Mouse (Mus musculus): ENCODE results near the gene Gbp3.
"Not testable (repeated sequence)": the region's sequence is repeated elsewhere in the genome, so short reads cannot be mapped to it uniquely, and the experiment has no call there.

The Gbp3 gene

DNA sequence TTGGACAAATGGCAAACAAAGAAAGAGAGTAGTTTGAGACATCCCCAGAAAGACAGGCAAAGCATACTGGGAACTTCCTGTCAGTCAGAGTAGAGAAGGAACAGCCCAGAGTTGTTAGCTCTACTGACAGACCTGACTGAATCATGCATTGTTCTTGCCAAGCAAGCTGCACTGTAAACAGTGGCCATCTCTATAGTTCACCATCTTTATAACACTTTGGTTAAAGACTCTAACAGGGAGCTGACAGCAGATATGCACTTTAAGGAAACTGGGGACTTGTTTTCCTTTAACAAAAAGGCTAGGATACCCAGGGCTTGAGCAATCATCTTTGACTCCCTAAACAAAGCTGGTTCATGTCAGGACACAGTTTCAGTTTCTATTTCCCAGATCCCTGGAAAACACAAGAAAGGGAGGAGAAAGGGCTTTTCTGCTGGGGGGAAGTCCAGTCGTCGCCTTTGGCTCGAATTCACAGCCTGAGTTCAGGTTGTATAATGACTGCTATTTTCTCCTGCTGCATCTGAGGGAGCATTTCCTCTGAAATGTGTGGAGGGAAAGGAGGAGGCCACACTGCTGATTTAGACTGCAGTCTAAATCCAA is at the start of gene Gbp3:
Gene Gbp3 (plus strand): TSS at position 395 of the 597 bp plus-strand sequence.
- no peak for DNase-seq (ENCODE audit: low spot score in 2 of 2)

DNA sequence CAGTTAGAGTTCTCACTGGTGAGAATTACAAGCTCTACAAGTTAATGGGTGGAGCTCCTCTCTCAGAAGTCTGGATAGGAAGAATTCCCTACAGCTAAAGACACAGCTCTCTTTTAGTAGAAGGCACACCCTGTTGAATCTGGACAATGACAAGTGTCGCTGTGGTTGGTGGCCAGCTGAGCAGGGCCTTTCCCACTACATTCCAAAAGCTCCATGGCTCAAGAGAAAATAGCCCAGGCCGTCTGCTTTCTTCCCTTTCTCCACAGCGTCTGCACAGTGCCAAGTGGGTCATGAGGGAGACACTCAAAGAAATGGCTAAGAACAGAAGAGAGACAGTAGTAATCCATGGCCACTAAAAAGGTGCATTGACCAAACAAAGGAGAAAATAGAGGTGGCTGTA is 31.7 kb upstream of the Gbp3 start:
- no peak for DNase-seq (ENCODE audit: low spot score in 2 of 2)

DNA sequence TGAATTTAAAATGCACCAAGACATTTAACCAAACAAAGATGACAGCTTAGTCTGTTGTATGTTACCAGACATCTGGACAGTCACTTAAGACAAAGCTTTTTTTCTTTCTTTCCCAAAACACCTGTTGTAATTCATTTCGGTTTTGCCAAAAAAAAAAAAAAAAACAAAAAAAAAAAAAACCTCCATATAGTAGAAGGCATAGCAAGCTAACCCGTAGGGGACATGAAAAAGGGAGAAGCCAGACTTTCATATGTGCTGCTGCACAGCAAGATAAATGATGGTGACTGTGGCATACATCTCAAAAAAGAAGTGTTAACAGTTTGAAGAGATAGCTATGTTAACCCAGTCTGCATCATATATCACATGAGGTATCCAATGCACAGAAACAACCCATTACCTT is 30.2 kb upstream of the Gbp3 start:
- DNase-seq (ENCODE audit: low spot score in 2 of 2), result no peak

DNA sequence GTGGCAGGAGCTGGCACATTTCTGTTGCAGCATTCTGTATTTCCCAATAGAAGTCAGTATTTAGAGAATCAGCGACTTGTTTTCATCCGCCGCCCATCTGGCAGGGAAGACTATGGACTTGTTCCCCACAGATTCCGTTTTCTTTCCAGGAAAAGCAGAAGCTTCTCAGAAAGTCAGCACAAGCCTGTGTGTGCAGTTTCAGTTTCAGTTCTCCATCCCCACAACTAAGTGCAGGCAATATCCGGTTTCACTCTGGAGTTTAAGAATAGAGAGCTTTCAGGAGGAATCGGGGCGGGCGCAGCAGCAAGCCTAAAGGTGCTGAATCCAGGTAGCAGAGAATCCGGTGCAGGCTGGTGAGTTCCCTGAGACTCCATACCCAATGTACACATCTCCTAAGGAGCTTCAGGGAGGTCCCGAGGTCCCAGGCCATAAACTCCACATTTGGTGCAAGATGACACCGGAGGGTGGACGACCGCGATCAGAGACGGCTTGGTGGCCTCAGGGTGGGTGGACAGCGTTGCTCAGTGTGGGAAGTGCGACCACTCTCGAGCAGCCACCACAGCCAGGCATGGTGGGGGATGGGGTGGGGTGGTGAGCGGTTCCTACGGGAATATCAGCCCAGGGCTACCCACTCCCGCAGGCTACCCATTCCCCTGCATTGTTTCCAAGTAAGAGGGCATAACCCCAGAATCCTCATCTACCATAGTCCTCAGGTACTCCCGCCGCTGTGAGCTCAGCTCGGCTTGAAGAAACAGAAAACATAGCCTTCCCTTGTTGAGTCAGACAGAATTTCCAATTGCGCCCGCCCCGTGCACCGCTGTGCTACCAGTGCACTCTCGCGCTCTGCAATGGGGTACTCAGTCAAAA is 29.5 kb upstream of the Gbp3 start, which contains the start of gene Gbp7:
Gene Gbp7 (plus strand): TSS at position 256 of the 867 bp plus-strand sequence.
- DNase-seq (ENCODE audit: low spot score in 2 of 2), result peak in 1 of 2 experiments; percentile 9

DNA sequence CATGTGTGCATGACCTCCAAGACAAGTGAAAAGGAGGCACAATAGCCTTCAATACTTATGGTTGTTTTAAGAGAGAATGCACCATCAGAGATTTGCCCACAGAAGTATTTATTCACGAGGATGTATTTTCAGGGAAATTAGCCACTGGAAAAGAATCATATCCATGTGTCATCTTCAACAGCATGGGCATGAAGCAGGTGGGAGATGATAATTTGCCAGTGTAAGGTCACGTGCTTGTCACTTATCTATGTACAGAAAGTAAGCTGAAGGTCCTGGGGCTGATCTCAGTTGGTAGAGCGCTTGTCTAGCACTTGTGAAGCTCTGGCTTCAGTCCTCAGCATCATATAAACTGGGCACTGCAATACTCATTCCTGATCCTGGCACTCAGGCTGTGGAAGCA is 28.2 kb upstream of the Gbp3 start:
- DNase-seq (ENCODE audit: low spot score in 2 of 2), result no peak

DNA sequence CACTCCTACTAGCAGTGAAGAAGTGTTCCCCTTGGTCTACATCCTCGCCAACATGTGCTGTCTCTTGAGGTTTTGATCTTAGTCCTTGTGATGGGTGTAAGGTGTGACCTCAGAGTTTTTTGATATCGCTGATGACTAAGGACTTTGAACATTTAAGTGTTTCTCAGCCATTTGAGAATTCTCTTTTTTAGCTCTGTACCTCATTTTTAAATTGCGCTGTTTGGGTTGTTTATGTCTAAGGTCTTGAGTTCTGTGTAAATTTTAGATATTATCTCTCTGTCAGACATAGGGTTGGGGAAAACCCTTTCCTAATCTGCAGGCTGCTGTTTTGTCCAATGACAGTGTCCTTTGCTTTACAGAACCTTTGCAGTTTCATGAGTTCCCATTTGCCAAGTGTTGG is 26.6 kb upstream of the Gbp3 start:
- no peak for DNase-seq (ENCODE audit: low spot score in 2 of 2)

DNA sequence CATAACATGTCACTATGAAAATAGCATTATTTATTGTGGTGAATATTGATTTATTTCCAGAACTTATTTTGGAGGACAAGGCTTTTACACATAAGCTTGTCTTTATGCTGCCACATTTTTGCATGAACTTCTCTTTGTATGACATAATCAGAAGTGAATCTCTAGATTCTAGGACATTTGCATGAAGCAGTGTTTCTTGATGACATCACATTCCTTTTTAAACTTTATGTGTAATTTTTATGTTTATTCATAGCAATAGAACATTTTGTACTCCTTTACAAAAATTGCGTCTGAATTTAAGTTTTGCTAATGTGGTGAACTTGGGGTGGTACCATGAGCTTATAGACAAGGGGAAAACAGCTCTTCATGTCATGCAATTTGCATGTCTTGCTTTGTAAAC is 24.2 kb upstream of the Gbp3 start:
- no peak for DNase-seq (ENCODE audit: low spot score in 2 of 2)

DNA sequence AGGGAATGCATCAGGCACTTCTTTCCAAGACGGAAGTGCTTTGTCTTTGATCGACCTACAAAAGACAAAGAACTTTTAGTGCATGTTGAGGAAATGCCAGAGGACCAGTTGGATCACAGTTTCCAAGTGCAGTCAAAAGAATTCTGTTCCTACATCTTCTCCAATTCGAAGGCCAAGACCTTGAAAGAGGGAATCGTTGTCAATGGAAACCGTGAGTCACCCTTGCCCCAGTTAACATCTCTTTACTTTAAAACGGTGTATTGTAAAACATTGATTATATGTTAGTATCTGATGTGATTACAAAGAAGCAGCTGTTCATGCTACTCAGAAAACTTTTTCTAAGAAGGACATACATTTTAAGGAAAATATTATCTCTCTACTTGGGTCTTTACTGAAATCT is 18.4 kb upstream of the Gbp3 start:
- no peak for DNase-seq (ENCODE audit: low spot score in 2 of 2)

DNA sequence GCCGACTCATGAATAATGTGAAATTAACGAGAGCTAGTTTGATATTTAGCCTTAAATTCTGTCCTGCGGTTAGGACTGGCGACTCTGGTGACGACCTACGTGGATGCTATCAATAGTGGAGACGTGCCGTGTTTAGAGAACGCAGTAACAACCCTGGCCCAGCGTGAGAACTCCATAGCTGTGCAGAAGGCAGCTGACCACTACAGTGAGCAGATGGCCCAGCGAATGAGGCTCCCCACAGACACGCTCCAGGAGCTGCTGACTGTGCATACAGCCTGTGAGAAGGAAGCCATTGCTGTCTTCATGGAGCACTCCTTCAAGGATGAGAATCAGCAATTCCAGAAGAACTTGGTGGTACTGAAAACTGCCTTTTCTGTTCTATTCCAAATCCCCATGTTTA is 17.1 kb upstream of the Gbp3 start:
- DNase-seq (ENCODE audit: low spot score in 2 of 2), result not testable (repeated sequence)

DNA sequence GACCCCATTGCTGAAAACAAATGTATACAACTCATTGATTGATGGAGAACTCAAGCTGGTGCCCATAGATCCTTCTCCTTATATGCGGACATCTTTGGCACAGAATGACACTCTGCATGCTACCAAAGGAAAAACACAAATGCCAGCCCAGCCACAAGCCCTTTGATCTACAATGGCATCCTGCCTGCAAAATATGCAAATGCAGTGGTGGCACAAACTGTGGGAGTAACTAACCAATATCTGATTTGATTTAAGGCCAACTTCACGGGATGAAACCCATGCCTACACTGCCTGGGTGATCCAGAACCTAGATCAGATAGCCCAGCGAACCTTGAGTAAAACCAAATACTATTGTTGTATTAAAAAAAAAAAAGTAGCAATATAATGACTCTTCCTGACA is 13.1 kb upstream of the Gbp3 start:
- DNase-seq (ENCODE audit: low spot score in 2 of 2), result no peak

DNA sequence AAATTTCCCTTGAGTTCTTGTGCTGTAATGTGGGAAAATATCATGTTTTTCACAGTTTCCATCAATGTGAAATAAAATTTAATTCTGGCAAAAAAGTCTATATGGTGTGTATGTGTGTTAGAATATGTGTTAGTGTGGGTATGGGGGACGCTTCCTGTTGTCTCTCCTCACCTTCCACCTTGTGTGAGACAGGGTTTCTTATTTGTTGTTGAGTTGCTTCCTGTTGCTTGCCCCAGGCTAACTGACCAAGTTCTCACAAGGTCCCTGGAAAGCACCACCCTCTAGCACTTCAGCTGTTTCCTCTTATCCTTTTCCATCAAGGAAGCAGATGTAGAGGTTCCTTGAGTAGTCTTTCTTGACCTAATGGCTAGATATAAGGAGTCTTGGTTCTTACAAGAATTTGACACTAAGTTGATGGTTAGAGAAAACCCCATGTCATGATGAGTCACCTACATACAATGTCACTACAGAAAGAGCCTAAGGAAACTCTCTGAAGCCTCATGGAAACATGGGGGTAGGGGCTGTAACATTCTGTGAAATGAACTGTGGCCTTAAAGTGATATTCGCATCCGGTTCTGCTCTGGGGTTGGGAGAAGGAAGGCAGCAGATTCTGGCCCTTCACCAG is 9.7 kb upstream of the Gbp3 start:
- no peak for DNase-seq (ENCODE audit: low spot score in 2 of 2)

DNA sequence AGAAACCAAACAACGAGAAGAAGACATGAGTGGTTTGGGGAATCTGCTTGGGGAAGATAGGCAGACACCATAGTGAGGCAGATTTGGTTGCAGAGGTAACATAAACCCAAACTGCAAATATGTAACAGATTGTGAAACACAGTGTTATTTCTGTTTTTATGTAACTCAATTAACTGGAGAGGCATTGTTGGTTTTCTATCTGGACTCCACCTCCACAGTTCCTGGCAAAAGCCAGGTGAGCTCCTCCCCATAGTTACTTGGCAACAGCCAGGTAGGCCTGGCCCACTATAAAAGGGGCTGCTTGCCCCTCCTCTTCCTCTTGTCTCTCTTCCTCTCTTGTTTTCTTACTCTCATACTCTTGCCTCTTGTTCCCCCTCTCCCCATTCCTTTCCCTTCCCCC is 5.2 kb upstream of the Gbp3 start:
- DNase-seq (ENCODE audit: low spot score in 2 of 2), result no peak

DNA sequence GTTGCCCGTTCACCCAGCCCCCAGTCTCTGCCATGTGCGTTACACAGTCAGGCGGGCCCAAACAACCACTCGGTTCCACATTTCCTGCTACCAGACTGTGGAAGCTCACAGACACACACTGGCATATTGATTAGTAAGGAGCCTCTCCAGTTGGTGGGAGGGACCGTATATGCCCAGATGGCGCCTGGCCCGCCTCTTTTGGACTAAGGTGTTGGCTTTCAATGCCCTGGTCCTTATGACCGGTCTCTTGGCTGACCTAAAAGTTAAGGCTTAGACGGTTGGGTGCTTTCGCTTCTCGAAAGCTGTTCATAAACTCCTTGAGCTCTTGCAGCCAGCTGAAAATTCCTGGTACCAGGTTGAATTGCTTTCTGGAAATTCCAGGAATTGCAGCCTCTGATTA is 4.2 kb upstream of the Gbp3 start:
- no peak for DNase-seq (ENCODE audit: low spot score in 2 of 2)

DNA sequence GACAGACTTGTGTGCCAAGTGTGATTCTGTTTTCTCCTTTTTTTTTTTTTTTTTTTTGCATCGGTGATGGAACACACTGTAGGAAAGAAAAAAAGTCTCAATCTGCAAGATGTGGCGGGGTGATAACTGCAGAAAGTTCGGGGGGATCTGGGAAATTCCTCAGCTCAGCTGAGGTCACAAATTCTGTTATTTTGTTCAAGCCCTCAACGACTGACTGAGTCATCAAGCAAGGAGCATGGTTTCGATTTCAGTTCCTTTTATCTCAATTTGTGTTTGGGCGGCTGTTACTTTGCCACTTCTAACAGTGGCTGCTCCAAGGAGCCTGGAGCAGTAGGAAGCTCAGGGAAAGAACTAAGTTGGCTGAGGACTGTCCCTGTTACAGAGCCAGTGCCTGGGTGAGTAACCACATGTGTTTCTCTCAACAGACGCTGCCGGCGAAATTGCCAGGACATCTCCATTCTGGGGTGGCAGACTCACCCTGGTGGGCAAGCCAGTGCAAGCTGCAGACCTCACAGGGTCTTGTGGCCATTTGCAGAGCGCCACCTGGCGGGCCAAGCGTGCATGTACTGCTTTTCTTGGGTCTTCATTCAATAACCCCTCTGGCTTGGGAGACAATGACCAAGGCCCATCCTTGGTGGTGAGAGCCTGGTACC is 596 bp downstream of the Gbp3 start:
- DNase-seq (ENCODE audit: low spot score in 2 of 2), result peak; percentile 66 to 88

DNA sequence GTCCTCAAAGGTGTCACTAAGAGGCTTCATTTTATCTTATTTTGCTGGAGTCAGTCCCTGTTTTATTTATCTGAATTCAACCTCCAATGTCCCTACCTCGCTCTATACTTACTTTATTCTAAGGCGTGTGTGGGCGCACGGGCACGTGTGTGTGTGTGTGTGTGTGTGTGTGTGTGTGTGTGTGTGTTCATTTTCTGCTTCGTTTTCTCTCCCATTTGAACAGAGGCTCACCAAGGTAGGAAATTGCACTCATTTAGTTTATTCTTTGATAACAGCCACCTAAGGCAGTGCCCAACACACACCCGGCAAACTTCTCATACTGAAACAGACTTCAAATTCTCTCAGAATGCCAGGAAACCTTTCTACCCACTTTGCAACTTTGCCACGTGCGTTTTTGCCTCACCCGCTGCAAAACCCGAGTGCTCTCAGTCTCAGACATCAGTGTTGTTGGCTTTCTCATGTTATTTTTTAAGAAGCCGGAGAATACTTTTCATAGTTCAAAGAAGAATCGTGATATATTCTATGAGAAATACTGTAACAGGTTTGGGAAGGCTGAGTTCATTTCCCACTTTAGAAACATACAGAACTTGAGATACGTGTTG is 1.3 kb downstream of the Gbp3 start:
- no peak for DNase-seq (ENCODE audit: low spot score in 2 of 2)

DNA sequence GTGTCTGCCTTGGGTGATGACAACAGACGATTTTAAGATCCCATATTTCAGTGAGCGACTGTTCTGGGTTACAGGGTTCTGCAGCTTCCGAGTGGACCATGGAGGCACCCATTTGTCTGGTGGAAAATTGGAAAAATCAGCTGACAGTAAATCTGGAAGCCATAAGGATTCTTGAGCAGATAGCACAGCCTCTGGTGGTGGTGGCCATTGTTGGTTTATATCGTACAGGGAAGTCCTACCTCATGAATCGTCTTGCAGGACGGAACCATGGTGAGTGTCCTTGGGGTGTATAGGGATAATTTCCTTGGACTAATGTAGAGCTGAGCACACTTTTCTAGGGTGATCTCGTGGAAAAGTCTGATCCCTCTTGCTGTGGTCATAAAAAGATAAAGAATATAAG is 1.8 kb downstream of the Gbp3 start:
- DNase-seq (ENCODE audit: low spot score in 2 of 2), result no peak

DNA sequence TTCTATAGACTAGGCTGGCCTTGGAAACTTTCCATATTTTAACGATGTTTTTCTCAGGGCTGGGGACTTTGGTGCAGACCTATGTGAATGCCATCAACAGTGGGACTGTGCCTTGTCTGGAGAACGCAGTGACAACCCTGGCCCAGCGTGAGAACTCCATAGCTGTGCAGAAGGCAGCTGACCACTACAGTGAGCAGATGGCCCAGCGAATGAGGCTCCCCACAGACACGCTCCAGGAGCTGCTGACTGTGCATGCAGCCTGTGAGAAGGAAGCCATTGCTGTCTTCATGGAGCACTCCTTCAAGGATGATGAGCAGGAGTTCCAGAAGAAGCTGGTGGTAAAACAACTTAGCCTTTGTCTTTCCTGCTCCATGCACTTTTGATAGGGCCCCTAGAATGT is 7.7 kb downstream of the Gbp3 start:
- DNase-seq (ENCODE audit: low spot score in 2 of 2), result not testable (repeated sequence)

DNA sequence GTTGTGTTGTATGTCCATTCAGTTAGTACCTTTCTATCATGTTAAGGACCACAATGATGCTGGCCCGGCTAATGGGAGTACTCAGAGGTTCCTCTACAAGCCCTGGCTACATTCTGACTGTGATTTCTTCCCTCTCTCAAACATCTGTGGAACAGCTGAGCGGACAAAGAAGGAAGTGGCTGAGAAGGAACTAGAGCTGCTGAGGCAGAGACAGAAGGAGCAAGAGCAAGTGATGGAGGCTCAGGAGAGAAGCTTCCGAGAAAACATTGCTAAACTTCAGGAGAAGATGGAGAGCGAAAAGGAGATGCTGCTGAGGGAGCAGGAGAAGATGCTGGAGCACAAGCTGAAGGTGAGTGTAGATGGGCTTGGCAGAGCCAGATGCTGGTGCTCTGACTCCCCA is 10.9 kb downstream of the Gbp3 start:
- no peak for DNase-seq (ENCODE audit: low spot score in 2 of 2)

DNA sequence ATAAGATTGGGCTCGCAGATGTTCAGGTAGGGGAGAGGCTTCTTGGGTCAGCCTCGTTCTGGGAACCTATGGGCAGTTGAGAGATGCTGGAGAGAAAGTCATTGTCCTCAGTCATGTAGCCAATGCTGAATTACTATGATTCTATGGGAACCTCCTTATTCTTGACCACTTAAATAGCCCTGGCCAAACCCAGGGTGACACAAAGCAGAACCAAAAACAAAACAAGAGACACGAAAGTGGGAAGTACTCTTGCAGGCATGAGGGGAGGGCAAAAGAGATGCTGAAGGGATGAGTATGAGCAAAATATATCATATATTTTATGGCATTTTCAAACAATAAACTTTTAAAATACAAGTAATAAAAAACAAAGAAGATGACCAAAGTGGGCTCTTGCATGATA is 17.3 kb downstream of the Gbp3 start:
- no peak for DNase-seq (ENCODE audit: low spot score in 2 of 2)

DNA sequence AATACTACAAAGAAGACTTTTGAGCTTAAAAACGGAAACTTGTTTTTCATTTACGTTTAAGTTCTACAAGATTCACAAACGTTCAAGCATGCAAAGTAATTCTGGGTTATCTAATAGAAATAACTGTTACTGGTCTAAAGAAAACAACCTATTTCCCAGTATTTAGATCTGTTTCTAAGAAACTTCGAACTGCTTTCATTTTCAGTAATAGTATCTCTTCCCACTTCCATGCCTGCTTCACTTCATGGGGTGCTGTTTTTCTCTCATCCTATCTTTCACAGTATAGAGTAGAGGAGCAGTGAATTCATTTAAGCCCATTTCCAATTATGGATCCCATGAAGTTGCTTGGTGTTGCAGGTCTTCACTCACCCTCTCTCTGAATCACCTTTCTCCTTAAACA is 18.5 kb downstream of the Gbp3 start:
- DNase-seq (ENCODE audit: low spot score in 2 of 2), result no peak

DNA sequence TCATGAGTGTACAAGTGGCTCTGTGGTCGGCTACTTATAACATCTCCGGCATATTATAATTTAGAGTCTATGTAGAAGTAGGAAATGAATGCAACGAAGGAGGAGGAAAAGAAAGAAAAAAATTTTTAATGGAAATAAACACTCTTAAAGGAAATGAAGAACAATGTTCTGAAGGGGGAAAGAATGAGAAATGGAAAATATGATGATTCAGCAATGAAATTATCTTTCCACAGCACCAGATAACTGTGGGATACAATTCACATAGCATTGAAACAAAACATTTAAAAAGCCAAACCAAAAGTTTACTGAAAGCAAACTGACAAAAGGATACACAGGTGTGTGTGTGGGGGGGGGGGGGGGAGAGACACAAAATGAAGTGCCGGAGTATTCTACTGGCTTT is 23.2 kb downstream of the Gbp3 start:
- no peak for DNase-seq (ENCODE audit: low spot score in 2 of 2)

DNA sequence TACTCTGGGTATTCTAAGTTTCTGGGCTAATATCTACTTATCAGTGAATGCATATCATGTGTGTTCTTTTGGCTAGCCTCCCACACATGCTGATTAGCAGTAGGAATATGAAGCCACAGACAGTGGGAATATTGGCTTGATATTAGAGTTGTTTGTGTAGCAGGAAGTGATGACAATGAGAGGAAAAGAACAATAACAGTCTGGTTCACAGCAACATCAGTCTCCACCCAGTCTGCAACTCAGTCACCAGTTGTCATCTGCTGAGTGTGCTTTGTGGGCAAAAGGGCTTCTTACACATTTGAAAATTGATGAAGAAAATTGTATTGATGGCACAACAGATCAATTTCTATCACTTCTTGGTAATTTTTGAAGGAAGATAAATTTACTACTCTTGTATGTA is 27.6 kb downstream of the Gbp3 start:
- no peak for DNase-seq (ENCODE audit: low spot score in 2 of 2)
